Mouse (Mus musculus) layer of hippocampus, adult 9-10 months (tissue): ENCODE results near the gene Ddx1.
A peak's percentile ranks its signal among the peaks of the same experiment; 100 is the strongest.

ENCODE experiments used
- DNase-seq: peaks from one replicate; pipeline ENCODE4 v3.0.0; 2022; ENCODE audit warnings: low spot score

The Ddx1 gene

GRCm38 (mm10) chr12:13248691-13249572, at the start of gene Ddx1:
Ddx1 (minus strand) TSS chr12:13249213.
- peak; percentile 71 for DNase-seq

GRCm38 (mm10) chr12:13293421-13293881, 44.4 kb upstream of the Ddx1 start:
- no peak for DNase-seq

DNA sequence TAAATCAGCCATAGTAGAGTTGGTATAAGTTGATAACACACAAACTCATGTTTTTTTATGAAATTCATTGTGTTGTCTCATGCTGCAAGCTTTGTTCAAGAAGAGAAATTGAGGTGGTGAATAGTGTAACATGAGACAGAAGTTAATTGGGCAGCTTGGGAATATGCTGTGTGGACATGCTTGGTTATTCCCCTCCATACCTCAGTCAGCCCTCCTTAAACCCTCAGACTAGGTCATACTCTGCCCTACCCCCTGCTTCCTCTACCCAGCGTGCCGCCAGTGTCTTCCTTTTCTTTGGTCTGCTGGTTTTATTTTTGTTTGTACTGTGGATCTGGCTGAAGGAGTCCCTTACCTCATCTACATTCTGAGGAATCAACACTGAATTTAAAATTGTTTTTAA, 42.4 kb upstream of the Ddx1 start:
- DNase-seq, result no peak

- DNase-seq, result no peak
These were observed 20.8 kb upstream of the Ddx1 start for GRCm38 (mm10) chr12:13269570-13270390.

DNA sequence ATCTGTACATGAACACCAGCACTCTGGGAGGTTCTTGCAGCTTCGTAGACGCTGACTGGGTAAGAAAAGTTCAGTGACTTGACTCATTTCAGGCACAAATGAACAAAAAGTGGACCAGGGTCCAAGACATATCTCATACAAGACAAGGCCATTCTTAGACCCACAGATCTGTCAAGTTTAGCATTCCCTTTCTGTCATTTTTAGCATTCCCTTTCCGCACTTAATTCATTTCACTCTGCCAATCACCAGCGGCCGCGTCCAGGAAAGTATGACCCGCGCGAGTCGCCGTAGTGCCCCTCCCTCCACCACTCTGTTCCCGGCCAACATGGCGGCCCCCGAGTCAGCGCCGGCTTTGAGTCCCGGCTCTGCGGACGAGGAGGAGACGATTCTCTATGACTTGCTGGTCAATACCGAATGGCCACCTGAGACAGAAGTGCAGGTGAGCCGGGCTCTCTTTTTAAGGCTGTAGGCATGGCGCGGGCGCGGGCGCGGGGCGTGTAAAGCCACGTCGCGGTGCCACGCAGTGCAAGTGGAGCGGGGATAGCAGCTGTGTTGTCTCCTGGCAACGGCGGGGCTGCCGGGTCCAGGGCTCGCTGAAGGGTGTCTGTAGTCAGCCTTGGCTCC, 19.9 kb upstream of the Ddx1 start, which contains the start of gene Nbas:
Gene Nbas (plus strand): TSS at position 308 of the 624 bp plus-strand sequence.
- DNase-seq, result peak; percentile 65

DNA sequence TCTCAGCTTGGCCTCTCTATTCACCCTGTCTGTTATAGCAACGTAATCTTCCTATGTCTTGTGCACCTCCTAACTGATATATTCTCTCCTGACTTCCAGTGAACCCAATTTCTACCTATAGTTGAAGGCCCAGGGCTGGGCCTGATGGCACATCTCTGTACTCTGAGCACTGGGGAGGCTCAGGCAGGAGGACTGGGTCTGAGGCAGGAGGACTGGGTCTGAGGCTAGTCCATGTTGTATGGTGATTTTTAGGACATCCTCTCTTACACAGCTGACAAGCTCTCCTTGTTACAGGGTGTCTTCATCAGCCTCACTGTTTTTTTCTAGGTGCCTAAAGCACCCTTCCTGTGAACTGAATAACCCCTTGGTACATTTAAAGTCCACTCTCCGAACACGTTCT, 19.4 kb upstream of the Ddx1 start:
- no peak for DNase-seq

GRCm38 (mm10) chr12:13255701-13256100, 6.7 kb upstream of the Ddx1 start:
- no peak for DNase-seq

DNA sequence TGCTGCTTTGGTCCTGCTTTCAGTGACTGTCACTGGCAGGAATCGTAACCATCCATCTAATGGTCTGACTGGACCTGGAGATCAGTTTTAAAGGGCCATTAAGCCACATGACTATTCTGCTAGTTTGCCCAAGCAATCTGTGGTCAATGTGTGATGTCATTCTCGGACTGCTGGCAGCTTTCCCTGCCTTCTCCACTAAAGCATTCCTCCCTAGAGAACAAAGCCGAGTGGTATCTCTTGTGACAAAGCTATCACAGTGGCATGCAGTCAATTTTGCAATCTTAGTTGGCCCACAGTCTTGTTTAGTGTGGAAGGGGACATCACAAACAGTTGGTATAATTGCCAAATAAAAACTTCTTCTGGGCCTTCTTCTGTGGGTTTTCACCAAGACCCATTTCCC, 6.1 kb upstream of the Ddx1 start:
- no peak for DNase-seq

DNA sequence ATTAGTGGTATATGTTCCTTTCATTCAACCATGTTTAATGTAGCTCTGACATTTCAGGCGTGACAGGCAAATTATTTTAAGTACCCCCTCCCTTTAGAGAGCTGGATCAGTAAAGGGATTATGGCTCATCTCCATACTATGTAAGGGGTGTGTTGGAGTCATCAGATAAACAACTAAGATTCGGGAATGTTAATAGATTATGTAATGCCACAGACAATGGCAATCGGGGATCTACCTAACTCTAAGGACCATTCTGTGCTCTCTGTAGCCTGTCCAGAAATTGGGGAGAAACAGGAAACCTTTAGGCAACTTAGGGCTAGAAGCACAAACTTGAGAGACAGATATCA, 533 bp upstream of the Ddx1 start:
- no peak for DNase-seq

GRCm38 (mm10) chr12:13242453-13242852, 6.6 kb downstream of the Ddx1 start:
- DNase-seq, result no peak

DNA sequence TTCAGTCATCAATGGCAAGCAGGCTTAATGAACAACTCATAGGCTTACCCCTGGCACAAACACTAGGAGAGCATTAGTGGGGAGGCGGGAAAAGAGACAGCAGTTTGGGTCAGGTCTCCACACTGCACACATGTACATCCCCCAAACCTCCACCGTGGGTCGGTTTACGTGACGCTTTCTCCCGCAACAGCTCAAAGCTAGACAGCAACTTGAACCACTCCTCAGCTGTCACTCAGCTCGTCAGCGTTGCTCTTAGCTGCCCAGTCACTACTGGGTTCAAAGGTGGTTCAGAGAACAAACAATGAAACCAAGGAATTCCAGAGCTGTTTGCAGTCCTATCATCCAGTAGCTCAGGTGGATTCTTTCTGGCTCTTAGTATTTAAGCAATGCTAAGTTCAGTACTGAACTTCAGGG, 30.9 kb downstream of the Ddx1 start:
- no peak for DNase-seq

- no peak for DNase-seq
These were observed 31.4 kb downstream of the Ddx1 start for GRCm38 (mm10) chr12:13217568-13217967.

GRCm38 (mm10) chr12:13216501-13217103, 32.4 kb downstream of the Ddx1 start:
- no peak for DNase-seq

GRCm38 (mm10) chr12:13214345-13215278, 34.4 kb downstream of the Ddx1 start:
- peak; percentile 90 for DNase-seq

DNA sequence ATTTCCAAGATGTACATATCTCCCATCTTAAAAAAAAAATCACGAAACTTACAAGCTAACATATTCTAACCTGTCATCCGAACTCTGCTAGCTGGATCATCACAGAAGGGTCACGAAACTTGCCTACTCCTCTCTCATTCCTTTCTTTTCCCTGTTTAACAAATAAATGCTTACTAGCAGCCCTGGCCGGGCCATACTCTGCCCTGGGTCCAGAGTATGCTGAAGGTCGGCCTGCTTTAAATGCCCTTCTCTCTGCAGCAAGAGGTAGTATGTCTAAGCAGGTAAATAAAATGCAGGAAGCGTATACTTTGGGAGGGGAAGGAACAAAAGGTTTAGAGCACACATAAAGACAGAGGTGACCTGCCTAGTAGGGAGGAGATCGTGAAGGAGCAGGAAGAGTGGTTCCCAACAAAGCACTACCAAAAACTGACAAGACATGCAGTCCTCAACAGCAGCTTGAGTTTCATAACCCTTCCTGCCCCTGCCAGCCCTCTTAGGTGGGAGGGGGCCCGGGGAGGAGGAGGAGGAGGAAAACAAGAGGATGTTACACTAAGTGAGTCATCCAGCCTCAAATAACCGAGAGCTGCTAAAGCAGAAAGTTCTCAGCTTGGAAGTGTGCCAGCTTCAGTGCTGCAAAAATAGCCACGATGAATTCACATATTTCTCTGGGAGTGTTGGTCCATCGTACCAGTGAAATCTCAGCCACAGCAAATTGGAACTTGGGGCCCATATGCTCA, 37.1 kb downstream of the Ddx1 start:
- DNase-seq, result peak; percentile 20

GRCm38 (mm10) chr12:13209692-13210377, 39.2 kb downstream of the Ddx1 start:
- peak; percentile 69 for DNase-seq

GRCm38 (mm10) chr12:13208983-13209451, 40.0 kb downstream of the Ddx1 start:
- no peak for DNase-seq

DNA sequence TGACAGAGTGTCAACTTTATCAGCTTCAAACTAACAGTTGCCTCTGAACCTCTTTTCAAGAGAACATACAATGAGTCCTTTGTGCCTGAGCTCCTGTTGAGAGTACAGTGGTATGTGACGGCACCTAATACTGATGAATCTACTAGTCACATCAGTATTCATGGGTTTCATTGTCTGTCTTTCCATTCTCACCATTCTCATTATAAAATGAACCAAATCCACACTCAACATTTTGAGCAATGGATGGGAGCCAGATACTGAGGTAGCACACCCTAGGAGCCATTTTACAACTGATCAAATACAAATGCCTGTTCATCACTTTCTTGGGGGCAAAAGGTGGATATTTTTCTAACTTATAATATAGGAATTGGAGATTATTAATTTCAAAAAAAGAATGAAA, 40.5 kb downstream of the Ddx1 start:
- no peak for DNase-seq

DNA sequence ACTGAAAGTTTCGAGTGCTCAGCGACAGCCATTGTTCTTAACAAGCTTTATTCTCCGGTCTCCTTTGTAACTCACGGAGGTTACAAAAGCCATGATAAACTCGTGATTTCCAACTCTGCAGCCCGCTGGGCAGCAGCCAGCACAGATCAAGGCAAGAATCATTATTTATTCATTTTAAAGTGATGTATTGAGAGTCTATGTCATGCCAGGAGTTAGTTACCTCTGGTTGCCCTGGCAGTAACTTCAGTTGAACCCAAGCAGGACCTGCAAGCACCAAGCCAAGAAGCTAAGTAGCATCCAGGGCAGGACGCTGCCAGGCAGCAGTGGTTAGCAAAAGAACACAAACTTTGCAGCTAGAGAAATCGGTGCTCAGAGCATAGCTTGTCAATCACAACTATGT, 41.9 kb downstream of the Ddx1 start:
- DNase-seq, result no peak

DNA sequence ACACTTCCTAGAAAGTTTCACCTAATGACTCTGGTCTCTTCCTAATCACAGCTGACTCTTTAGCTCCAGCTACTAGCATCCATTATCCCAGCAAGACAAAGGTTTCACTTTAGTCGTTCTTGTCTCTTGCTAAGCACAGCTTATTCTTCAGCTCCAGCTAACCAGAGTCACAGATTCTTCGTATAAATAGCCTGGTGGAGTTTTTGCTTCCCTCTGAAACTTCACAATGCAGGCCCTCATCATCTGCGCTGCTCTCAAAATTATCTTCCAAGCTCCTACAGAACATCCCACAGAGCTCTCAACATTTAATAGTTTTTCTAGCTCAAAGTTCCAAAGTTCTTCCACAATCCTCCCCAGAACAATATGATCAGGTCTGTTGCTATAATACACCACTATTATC, 43.3 kb downstream of the Ddx1 start:
- DNase-seq, result no peak
